Mouse (Mus musculus): ENCODE data around the gene Lsamp. TPM values are rescaled to one million over a fixed set of nuclear protein-coding genes. Genes with fewer than 3 reads are reported as not detected.

Gene Lsamp
- total and polyA plus RNA-seq, 2 experiments: 0.07 to 0.37 TPM

GRCm38 (mm10) chr16:40290132-40290531 is 306.0 kb downstream of the Lsamp start:
- Histone ChIP-seq H3K4me1 (ENCODE audit: control insufficient read depth, insufficient read depth, low read length) (no peaks in the 10 kb centered on the region), H3K27ac (replicated peaks; ENCODE audit: insufficient read depth, low read depth, low read length) (no peak overlapping the region), H3K27me3 (ENCODE audit: control insufficient read depth, insufficient read depth, low read length) (no peaks in the 10 kb centered on the region), H3K36me3 (ENCODE audit: control insufficient read depth, insufficient read depth, low read length) (no peaks in the 10 kb centered on the region), H3K79me2 (ENCODE audit: control insufficient read depth, insufficient read depth, low read length) (no peaks in the 10 kb centered on the region), H3K4me3 (ENCODE audit: insufficient read depth, low read depth, low read length) (no peak overlapping the region), H3K9ac (ENCODE audit: low read depth, low read length) (no peak overlapping the region)
- TF ChIP-seq CTCF (IDR thresholded peaks at IDR 0.05; ENCODE audit: low read depth, low read length): no peak
- no peak for TF ChIP-seq POLR2A (IDR thresholded peaks at IDR 0.05; ENCODE audit: extremely low read depth, insufficient read depth, low read length)
- 77% methylated on average over 4 of the region's 4 CpGs for WGBS
- no peak for DNase-seq (ENCODE audit: extremely low read depth, low read depth, low spot score)

GRCm38 (mm10) chr16:40294296-40294882 is 310.2 kb downstream of the Lsamp start:
- WGBS: 81% methylated on average over 4 of the region's 4 CpGs
- Histone ChIP-seq H3K9ac (ENCODE audit: low read depth, low read length) (no peak overlapping the region), H3K36me3 (ENCODE audit: control insufficient read depth, insufficient read depth, low read length) (no peaks in the 10 kb centered on the region), H3K4me3 (ENCODE audit: insufficient read depth, low read depth, low read length) (no peak overlapping the region), H3K79me2 (ENCODE audit: control insufficient read depth, insufficient read depth, low read length) (no peaks in the 10 kb centered on the region), H3K27ac (replicated peaks; ENCODE audit: insufficient read depth, low read depth, low read length) (no peak overlapping the region), H3K27me3 (ENCODE audit: control insufficient read depth, insufficient read depth, low read length) (no peaks in the 10 kb centered on the region), H3K4me1 (ENCODE audit: control insufficient read depth, insufficient read depth, low read length) (no peaks in the 10 kb centered on the region)
- no peak for DNase-seq (ENCODE audit: extremely low read depth, low read depth, low spot score)
- TF ChIP-seq POLR2A (IDR thresholded peaks at IDR 0.05; ENCODE audit: extremely low read depth, insufficient read depth, low read length) (no peak), CTCF (IDR thresholded peaks at IDR 0.05; ENCODE audit: low read depth, low read length) (no peak)

DNA sequence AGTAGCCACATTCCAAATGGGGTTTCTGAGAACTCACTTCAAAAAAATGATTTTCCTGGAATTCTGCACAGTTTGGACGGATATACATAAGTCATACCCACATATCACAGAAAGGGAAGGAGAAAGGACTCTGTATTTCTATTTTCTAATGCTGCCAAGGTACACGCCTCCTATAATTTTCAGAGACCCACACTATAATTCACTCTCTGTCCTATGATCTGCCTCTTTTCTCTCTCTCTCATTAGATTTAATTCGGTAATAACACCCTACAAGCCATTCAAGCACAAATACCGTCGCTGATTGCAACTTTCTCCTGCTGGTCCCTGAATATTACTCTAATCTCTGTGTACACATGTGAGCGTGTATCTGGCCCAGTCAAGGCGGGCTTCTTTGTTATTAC is 311.1 kb downstream of the Lsamp start:
- WGBS: 77% methylated on average over 7 of the region's 7 CpGs

GRCm38 (mm10) chr16:40307666-40308065 is 323.5 kb downstream of the Lsamp start:
- WGBS: 58% methylated on average over 2 of the region's 2 CpGs
- Histone ChIP-seq H3K4me3 (ENCODE audit: insufficient read depth, low read depth, low read length) (no peak overlapping the region), H3K4me1 (ENCODE audit: control insufficient read depth, insufficient read depth, low read length) (no peaks in the 10 kb centered on the region), H3K79me2 (ENCODE audit: control insufficient read depth, insufficient read depth, low read length) (no peaks in the 10 kb centered on the region), H3K9ac (ENCODE audit: low read depth, low read length) (no peak overlapping the region), H3K27me3 (ENCODE audit: control insufficient read depth, insufficient read depth, low read length) (no peaks in the 10 kb centered on the region), H3K36me3 (ENCODE audit: control insufficient read depth, insufficient read depth, low read length) (no peaks in the 10 kb centered on the region), H3K27ac (replicated peaks; ENCODE audit: insufficient read depth, low read depth, low read length) (no peak overlapping the region)
- TF ChIP-seq CTCF (IDR thresholded peaks at IDR 0.05; ENCODE audit: low read depth, low read length) (no peak), POLR2A (IDR thresholded peaks at IDR 0.05; ENCODE audit: extremely low read depth, insufficient read depth, low read length) (no peak)
- no peak for DNase-seq (ENCODE audit: extremely low read depth, low read depth, low spot score)

More for the DNA sequence above, 311.1 kb downstream of the Lsamp start:
- no peak overlapping the region for H3K27ac ChIP-seq (replicated peaks; ENCODE audit: insufficient read depth, low read depth, low read length)
- H3K4me3 ChIP-seq (ENCODE audit: insufficient read depth, low read depth, low read length): no peak overlapping the region
- no peak overlapping the region for H3K9ac ChIP-seq (ENCODE audit: low read depth, low read length)
- TF ChIP-seq POLR2A (IDR thresholded peaks at IDR 0.05; ENCODE audit: extremely low read depth, insufficient read depth, low read length): no peak
- TF ChIP-seq CTCF (IDR thresholded peaks at IDR 0.05; ENCODE audit: low read depth, low read length): no peak
- no peaks in the 10 kb centered on the region for H3K4me1 ChIP-seq (ENCODE audit: control insufficient read depth, insufficient read depth, low read length)
- H3K27me3 ChIP-seq (ENCODE audit: control insufficient read depth, insufficient read depth, low read length): no peaks in the 10 kb centered on the region
- H3K79me2 ChIP-seq (ENCODE audit: control insufficient read depth, insufficient read depth, low read length): no peaks in the 10 kb centered on the region
- H3K36me3 ChIP-seq (ENCODE audit: control insufficient read depth, insufficient read depth, low read length): no peaks in the 10 kb centered on the region
- no peak for DNase-seq (ENCODE audit: extremely low read depth, low read depth, low spot score)

- H3K27ac ChIP-seq (replicated peaks; ENCODE audit: insufficient read depth, low read depth, low read length): no peak overlapping the region
- 81% methylated on average over 2 of the region's 2 CpGs for WGBS
Observed at GRCm38 (mm10) chr16:40316199-40316598, 332.0 kb downstream of the Lsamp start.

GRCm38 (mm10) chr16:40324811-40325210 is 340.6 kb downstream of the Lsamp start:
- H3K27ac ChIP-seq (replicated peaks; ENCODE audit: insufficient read depth, low read depth, low read length): no peak overlapping the region
- H3K4me3 ChIP-seq (ENCODE audit: insufficient read depth, low read depth, low read length): no peak overlapping the region
- no peak for DNase-seq (ENCODE audit: extremely low read depth, low read depth, low spot score)
- H3K79me2 ChIP-seq (ENCODE audit: control insufficient read depth, insufficient read depth, low read length): no peaks in the 10 kb centered on the region
- H3K4me1 ChIP-seq (ENCODE audit: control insufficient read depth, insufficient read depth, low read length): no peaks in the 10 kb centered on the region
- no peaks in the 10 kb centered on the region for H3K27me3 ChIP-seq (ENCODE audit: control insufficient read depth, insufficient read depth, low read length)
- no peaks in the 10 kb centered on the region for H3K36me3 ChIP-seq (ENCODE audit: control insufficient read depth, insufficient read depth, low read length)
- WGBS: 80% methylated on average over 3 of the region's 3 CpGs
- no peak overlapping the region for H3K9ac ChIP-seq (ENCODE audit: low read depth, low read length)
- no peak for TF ChIP-seq POLR2A (IDR thresholded peaks at IDR 0.05; ENCODE audit: extremely low read depth, insufficient read depth, low read length)
- no peak for TF ChIP-seq CTCF (IDR thresholded peaks at IDR 0.05; ENCODE audit: low read depth, low read length)

More at GRCm38 (mm10) chr16:40316199-40316598, 332.0 kb downstream of the Lsamp start:
- no peak for TF ChIP-seq POLR2A (IDR thresholded peaks at IDR 0.05; ENCODE audit: extremely low read depth, insufficient read depth, low read length)
- Histone ChIP-seq H3K4me1 (ENCODE audit: control insufficient read depth, insufficient read depth, low read length) (no peaks in the 10 kb centered on the region), H3K9ac (ENCODE audit: low read depth, low read length) (no peak overlapping the region), H3K4me3 (ENCODE audit: insufficient read depth, low read depth, low read length) (no peak overlapping the region), H3K36me3 (ENCODE audit: control insufficient read depth, insufficient read depth, low read length) (no peaks in the 10 kb centered on the region), H3K79me2 (ENCODE audit: control insufficient read depth, insufficient read depth, low read length) (no peaks in the 10 kb centered on the region), H3K27me3 (ENCODE audit: control insufficient read depth, insufficient read depth, low read length) (no peaks in the 10 kb centered on the region)
- no peak for DNase-seq (ENCODE audit: extremely low read depth, low read depth, low spot score)
